Mouse (Mus musculus): Measurements from ENCODE around the gene Kctd11. TPM values are rescaled to one million over a fixed set of nuclear protein-coding genes. Genes with fewer than 3 reads are reported as not detected.
"Not testable (repeated sequence)": the region's sequence is repeated elsewhere in the genome, so short reads cannot be mapped to it uniquely, and the experiment has no call there.

The Kctd11 gene
- 0.89 and 1.3 TPM in 2 replicates for polyA plus RNA-seq (2015; fragmentation: Nextera tagmentation; extraction: Ambion mirVana)

DNA sequence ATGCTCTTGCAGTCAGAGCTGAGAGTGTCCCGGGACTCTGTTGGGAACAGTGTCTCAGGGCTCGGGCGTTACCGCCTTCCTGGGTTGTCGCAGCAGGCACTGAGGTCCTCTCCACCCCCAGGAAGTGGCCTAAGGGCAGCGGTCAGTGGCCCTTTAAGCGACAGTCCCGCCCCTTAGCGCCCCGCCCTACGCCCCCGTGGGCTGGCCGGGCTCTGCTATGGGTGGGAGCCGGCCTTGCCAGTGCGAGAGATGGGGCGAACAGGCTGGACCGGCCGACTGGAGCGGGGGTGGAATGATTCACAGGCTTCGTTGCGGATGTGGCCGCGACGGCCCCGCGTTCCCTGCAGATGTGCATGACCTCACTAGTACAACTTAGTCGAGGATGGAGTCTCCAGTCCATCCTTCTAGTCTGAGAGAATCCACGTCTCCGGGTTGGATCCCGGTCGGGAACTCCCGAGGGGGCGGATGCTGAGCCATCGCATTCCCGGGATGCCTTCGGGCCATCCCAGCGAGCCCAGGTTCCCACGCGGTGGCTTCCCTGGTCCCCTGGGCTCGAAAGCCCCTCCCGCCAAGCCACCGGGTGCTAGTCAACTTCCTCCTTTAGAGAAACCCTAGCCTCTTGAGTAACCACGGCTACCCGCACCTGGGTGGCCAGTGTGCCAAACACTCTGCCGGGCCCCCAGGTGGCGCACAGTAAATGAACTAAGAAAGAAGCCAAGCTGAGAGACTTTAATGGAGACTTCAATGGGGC lies at the start of gene Kctd11:
TSS of gene Kctd11 (minus strand) at position 554 of the 751 bp plus-strand sequence.
- peak; percentile 78 for DNase-seq
- peak; percentile 77 for ATAC-seq (ENCODE audit: low read depth)
- Histone ChIP-seq H3K9me3 (replicated peaks) (no peaks in the 10 kb centered on the region), H3K4me1 (replicated peaks) (peaks cover 88% of the 10 kb centered on the region), H3K9ac (peak within 1 kb of the TSS; percentile 75), H3K36me3 (no peaks in the 10 kb centered on the region), H3K4me3 (replicated peaks) (peak within 1 kb of the TSS; percentile 66), H3K4me2 (peak within 1 kb of the TSS; percentile 97), H3K27me3 (0 out of 2 replicates have a peak, but pooled peaks cover 4% of the 10 kb centered on the region), H3K27ac (peak within 1 kb of the TSS; percentile 85)
- WGBS (ENCODE audit: insufficient replicate concordance) = under 1% methylated on average over 46 of the region's 46 CpGs

DNA sequence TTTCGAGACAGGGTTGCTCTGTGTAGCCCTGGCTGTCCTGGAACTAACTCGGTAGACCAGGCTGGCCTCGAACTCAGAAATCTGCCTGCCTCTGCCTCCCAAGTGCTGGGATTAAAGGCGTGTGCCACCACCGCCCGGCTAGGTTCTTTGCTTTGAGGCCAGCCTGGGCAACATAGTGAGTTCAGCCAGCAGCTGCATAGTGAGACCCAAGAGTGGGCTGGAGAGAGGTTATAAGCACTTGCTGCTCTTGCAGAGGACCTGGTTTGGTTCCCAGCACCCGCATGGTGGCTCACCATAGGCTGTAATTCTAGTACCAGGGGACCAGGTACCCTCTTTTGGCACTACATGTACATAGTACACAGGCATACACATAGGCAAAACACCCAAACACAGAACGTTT lies 49.0 kb upstream of the Kctd11 start:
- DNase-seq; H3K27ac ChIP-seq; H3K9me3 ChIP-seq (replicated peaks); H3K4me3 ChIP-seq (replicated peaks); H3K4me2 ChIP-seq; H3K36me3 ChIP-seq; H3K9ac ChIP-seq; ATAC-seq (ENCODE audit: low read depth): not testable (repeated sequence)
- H3K4me1 ChIP-seq (replicated peaks) = peaks cover 13% of the 10 kb centered on the region
- peaks cover 13% of the 10 kb centered on the region for H3K27me3 ChIP-seq
- WGBS (ENCODE audit: insufficient replicate concordance) = 75% methylated on average over 8 of the region's 8 CpGs

DNA sequence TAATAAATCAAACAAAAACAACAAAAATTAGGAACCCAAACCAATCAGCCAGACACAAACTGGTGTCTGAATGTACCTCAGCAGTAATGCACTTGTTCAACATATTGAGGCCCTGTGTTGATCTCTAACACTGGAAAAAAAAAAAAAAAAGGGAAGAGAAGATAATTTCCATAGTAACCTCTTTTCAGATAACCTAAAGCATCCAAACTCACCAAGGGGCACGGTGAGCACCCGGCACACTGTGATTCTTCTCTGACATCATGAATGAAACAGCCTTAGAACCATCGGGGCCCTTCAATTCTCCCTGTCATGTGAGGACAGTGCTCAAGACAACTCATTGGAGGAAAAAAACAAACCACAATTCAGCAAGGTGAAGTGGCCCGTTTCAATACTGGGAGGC lies 48.5 kb upstream of the Kctd11 start:
- Histone ChIP-seq H3K4me3 (replicated peaks) (no peak overlapping the region), H3K9ac (no peak overlapping the region), H3K27ac (no peak overlapping the region), H3K27me3 (peaks cover 8% of the 10 kb centered on the region), H3K4me1 (replicated peaks) (peaks cover 8% of the 10 kb centered on the region), H3K36me3 (no peaks in the 10 kb centered on the region), H3K9me3 (replicated peaks) (no peaks in the 10 kb centered on the region), H3K4me2 (no peak overlapping the region)
- ATAC-seq (ENCODE audit: low read depth) = no peak
- WGBS (ENCODE audit: insufficient replicate concordance) = 34% methylated on average over 4 of the region's 4 CpGs
- no peak for DNase-seq

DNA sequence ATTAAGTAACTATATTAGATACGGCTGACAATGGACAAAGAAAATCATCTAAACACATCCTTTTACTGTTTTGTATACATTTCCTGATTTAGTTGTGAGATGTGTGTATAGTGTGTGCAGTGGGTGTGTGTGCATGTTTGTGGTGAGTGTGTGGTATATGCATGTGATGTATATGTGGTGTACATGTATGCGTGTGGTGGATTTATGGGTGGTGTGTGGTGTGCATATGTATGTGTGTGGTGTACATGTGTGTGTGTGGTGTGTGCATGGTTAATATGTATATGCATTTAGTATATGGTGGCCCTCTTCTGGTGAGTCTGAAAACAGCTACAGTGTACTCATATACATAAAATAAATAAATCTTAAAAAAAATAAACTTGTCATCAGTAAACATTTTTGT lies 46.3 kb upstream of the Kctd11 start:
- no peak overlapping the region for H3K27ac ChIP-seq
- H3K9ac ChIP-seq = no peak overlapping the region
- H3K27me3 ChIP-seq = no peaks in the 10 kb centered on the region
- H3K4me3 ChIP-seq (replicated peaks) = no peak overlapping the region
- peaks cover 21% of the 10 kb centered on the region for H3K4me1 ChIP-seq (replicated peaks)
- no peak overlapping the region for H3K4me2 ChIP-seq
- ATAC-seq (ENCODE audit: low read depth) (no peak), DNase-seq (no peak)
- 87% methylated on average over 2 of the region's 2 CpGs for WGBS (ENCODE audit: insufficient replicate concordance)
- H3K9me3 ChIP-seq (replicated peaks) = no peaks in the 10 kb centered on the region
- H3K36me3 ChIP-seq = no peaks in the 10 kb centered on the region

DNA sequence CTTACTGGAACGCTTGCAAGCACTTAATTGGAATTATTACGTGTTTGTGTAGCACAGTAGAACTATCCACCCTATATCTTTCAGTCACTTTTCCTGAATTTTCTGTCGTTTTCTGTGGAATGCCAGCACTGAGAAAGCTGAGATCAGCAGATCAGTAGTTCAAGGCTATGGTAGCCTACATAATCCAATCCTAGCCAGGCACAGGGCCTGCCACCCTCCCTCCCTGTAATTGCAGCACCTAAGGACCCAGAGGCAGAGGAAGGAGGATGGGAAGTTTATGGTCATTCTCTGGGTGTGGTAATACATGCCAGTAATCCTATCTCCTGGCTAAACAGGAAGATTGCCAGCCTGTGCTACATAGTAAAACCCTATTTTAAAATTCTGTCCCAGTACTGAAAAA lies 41.6 kb upstream of the Kctd11 start:
- no peak for ATAC-seq (ENCODE audit: low read depth)
- H3K9ac ChIP-seq = peak overlapping the region; percentile 78

DNA sequence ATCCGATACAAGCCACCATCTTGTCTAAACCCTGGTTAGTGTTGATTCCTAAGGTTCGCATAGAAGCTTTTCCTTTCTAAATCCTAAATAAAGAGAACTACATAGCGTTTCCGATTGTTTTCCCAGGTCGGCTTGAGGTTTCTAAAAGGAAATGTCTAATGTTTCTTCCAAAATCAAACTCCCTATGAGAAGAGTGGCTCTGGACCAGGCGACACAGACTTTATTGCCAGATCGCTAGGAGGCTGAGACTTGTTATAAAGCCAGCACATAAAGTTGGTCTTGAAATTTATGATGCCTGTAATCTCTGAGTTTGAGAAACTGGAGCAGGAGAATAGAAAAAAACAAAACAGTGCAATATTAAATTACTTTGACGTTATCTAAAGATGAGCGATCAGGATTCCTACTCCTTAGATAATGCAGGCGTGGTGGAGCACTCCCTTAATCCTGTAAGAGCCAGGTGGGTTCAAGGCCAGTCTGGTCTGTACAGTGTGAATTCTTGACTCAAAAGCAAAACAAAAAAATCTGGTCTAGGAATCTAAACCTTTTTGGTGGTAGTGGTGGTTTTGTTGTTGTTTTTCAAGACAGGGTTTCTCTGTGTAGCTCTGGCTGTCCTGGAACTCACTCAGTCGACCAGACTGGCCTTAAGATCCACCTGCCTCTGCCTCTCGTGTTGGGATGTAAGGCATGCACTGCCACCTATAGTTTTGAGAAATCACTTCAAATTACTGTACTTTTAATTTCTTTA lies 41.0 kb upstream of the Kctd11 start:
- DNase-seq = no peak
- no peak for ATAC-seq (ENCODE audit: low read depth)
- WGBS (ENCODE audit: insufficient replicate concordance) = 3% methylated on average over 12 of the region's 12 CpGs

More for the DNA sequence above, 41.6 kb upstream of the Kctd11 start:
- Histone ChIP-seq H3K27me3 (no peaks in the 10 kb centered on the region), H3K4me2 (peak overlapping the region; percentile 84), H3K4me1 (replicated peaks) (peaks cover 42% of the 10 kb centered on the region), H3K4me3 (replicated peaks) (peak overlapping the region; percentile 91), H3K27ac (peak overlapping the region; percentile 99), H3K9me3 (replicated peaks) (no peaks in the 10 kb centered on the region), H3K36me3 (peaks cover 17% of the 10 kb centered on the region)
- WGBS (ENCODE audit: insufficient replicate concordance) = 60% methylated on average over 3 of the region's 3 CpGs
- DNase-seq = no peak

DNA sequence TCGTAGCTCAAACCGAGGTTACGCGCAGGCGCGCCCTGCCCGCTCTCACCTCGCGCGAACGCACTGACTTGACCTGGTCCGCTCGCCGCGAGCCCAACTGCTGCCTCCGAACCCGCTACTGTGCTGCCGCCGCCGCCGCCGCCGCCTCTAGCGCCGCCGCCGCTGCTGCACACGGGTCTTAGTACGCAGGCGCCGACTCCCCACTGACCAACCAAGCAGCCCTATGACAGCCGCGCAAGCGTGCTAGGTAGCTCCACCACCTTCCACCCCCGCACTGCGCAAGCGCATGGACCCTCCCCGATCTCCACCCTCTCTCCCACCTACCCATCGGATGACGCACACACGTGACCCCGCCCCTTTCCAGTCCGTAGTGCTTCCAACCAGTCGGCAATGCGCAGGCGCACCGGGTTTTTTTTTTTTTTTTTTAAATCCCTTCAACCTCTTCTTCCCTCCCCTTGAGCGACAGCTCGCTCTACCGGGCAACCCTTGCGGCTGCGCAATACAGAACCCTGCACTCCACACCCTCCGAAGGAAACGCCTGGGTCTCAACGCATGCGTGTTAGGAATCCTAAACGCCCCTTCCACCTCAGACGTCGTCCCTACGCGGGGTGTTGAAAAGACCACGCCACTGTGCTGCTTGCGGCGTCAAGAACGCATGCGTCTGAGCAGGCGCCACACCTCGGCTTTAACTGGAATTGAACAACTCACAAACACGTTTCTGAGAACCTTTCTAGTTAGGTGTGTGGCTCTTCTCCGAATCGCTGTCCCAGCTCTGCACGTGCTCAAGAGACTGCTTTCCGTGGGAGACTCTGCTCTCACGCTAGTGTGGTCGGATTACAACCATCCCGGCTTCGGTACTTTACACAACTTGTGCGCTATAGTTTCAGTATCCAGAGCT lies 40.2 kb upstream of the Kctd11 start, which contains the start of gene Eif5a:
TSS of gene Eif5a (minus strand) at position 845 of the 898 bp plus-strand sequence.
- H3K4me1 ChIP-seq (replicated peaks) = peaks cover 56% of the 10 kb centered on the region
- H3K27ac ChIP-seq = peak within 1 kb of the TSS; percentile 99

More for the DNA sequence above, 41.0 kb upstream of the Kctd11 start:
- peak overlapping the region; percentile 99 for H3K27ac ChIP-seq
- H3K9me3 ChIP-seq (replicated peaks) = no peaks in the 10 kb centered on the region
- peaks cover 48% of the 10 kb centered on the region for H3K4me1 ChIP-seq (replicated peaks)
- peak overlapping the region; percentile 78 for H3K9ac ChIP-seq
- peak overlapping the region; percentile 91 for H3K4me3 ChIP-seq (replicated peaks)
- no peaks in the 10 kb centered on the region for H3K27me3 ChIP-seq
- peak overlapping the region; percentile 84 for H3K4me2 ChIP-seq
- H3K36me3 ChIP-seq = peaks cover 23% of the 10 kb centered on the region

DNA sequence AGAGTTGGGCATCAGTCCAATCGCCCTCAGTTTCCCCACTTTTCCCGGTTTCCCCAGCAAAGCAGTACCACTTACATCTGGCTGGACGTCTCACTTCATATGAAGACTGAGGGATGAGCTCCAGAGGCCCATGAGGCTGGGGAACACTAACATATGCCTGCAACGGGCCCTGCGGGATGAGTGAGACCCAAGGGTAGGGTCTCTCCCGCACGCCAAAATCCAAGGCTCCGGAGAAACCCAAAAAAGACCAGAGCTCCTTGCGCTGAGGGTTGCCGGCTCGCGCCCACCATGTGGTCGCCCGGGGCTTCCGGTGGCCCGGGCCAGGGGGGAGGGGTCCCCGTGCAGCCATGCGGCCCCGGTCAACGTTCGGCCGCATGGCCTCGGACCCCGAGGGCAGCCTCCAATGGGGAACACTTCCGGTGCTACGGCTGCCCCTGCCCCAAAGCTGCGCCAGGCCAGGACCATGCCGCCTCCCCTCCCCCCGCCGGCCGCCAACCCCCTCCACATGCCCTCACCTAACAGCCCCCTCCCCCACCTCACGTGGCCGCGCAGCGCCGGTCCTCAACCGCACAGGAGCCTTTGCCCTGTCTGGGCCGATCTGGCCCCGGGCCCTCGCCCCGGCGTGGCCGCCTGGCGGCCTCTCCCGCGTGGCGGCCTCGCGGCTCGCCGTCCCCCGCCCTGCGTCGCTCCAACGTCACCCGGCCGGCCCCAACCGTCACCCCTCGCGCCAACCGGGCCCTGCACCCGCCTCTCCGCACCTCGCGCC lies 39.2 kb upstream of the Kctd11 start:
- Histone ChIP-seq H3K4me1 (replicated peaks) (peaks cover 65% of the 10 kb centered on the region), H3K9ac (peak overlapping the region; percentile 99), H3K27ac (peak overlapping the region; percentile 99), H3K4me2 (peak overlapping the region; percentile 98), H3K36me3 (peaks cover 41% of the 10 kb centered on the region), H3K9me3 (replicated peaks) (no peaks in the 10 kb centered on the region), H3K27me3 (no peaks in the 10 kb centered on the region), H3K4me3 (replicated peaks) (peak overlapping the region; percentile 91)
- DNase-seq (peak; percentile 23), ATAC-seq (ENCODE audit: low read depth) (peak; percentile 4; the same call in 1 of the 2 replicates)
- WGBS (ENCODE audit: insufficient replicate concordance) = under 1% methylated on average over 58 of the region's 65 CpGs

More for the DNA sequence above, 40.2 kb upstream of the Kctd11 start, which contains the start of gene Eif5a:
- H3K9ac ChIP-seq = peak within 1 kb of the TSS; percentile 99
- peak within 1 kb of the TSS; percentile 91 for H3K4me3 ChIP-seq (replicated peaks)
- H3K9me3 ChIP-seq (replicated peaks) = no peaks in the 10 kb centered on the region
- H3K36me3 ChIP-seq = peaks cover 31% of the 10 kb centered on the region
- DNase-seq = peak; percentile 100
- ATAC-seq (ENCODE audit: low read depth) = peak; percentile 90
- no peaks in the 10 kb centered on the region for H3K27me3 ChIP-seq
- peak within 1 kb of the TSS; percentile 98 for H3K4me2 ChIP-seq
- WGBS (ENCODE audit: insufficient replicate concordance) = under 1% methylated on average over 78 of the region's 78 CpGs

DNA sequence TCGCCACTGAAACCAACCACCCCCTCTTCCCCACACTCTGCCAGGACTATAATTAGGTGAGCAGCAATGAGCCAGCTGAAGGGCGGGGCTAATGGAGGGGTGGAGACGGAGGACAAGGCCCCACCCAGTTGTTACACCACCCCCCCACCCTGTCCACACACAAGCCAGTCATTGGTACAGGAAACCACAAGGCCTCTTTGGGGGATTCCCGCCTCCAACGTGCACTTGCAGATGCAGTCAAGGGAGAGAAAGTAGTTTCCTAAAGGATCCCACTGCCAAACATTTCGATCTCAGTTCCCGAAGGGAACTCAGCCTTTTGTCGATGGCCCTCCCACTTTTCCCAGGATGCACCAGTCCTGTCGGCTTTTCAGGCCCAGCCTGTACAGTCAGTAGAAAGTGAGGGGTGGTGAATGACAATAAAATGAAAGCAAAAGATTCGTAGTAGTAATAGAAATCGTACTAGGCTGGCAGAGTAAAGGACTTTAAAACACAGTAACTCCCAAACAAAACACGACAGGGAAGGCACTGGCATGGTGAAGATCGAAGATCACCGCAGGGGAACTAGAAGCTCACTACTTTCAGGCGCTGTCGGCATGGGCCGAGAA lies 38.6 kb upstream of the Kctd11 start:
- peak; percentile 47 for ATAC-seq (ENCODE audit: low read depth)
- peak; percentile 87 for DNase-seq
- Histone ChIP-seq H3K9me3 (replicated peaks) (no peaks in the 10 kb centered on the region), H3K36me3 (peaks cover 47% of the 10 kb centered on the region), H3K4me1 (replicated peaks) (peaks cover 72% of the 10 kb centered on the region), H3K4me3 (replicated peaks) (peak overlapping the region; percentile 91), H3K9ac (peak overlapping the region; percentile 99), H3K27ac (peak overlapping the region; percentile 99), H3K4me2 (peak overlapping the region; percentile 98), H3K27me3 (no peaks in the 10 kb centered on the region)
- under 1% methylated on average over 17 of the region's 17 CpGs for WGBS (ENCODE audit: insufficient replicate concordance)

DNA sequence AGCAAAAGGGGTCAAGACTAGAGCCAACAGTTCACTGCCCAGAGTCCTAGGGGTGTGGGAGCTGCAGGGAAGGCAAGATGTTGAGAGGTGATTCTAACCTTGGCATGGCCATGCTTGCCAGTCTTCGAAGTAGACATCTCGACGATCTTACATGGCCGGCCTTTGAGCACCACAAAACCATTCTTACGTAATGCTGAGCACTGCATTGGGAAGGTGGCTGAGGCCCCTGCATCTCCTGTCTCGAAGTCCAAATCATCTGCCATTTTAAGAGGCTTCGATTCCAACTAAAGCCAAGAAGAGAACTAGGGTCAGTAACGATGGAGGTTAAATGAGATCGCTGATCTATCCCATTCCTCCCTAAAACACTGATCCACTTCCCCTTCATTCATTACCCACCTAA lies 37.8 kb upstream of the Kctd11 start:
- peaks cover 72% of the 10 kb centered on the region for H3K4me1 ChIP-seq (replicated peaks)
- H3K27ac ChIP-seq = peak overlapping the region; percentile 99
- ATAC-seq (ENCODE audit: low read depth) = no peak
- H3K9ac ChIP-seq = peak overlapping the region; percentile 99
- peak overlapping the region; percentile 98 for H3K4me2 ChIP-seq
- DNase-seq = no peak
- no peaks in the 10 kb centered on the region for H3K9me3 ChIP-seq (replicated peaks)
- H3K4me3 ChIP-seq (replicated peaks) = peak overlapping the region; percentile 91
- WGBS (ENCODE audit: insufficient replicate concordance) = 43% methylated on average over 9 of the region's 9 CpGs
- no peaks in the 10 kb centered on the region for H3K27me3 ChIP-seq
- H3K36me3 ChIP-seq = peaks cover 50% of the 10 kb centered on the region

All from liver, embryonic 13.5 days (tissue).